Mouse (Mus musculus) myocyte (in vitro differentiated cells): ENCODE results near the gene Tmem30c. TPM values are rescaled to one million over a fixed set of nuclear protein-coding genes. Genes with fewer than 3 reads are reported as not detected.

ENCODE experiments used
- H3K27me3 ChIP-seq: one replicate; pipeline ENCODE4 v1.6.1; 2011; ENCODE audit not compliant: control insufficient read depth, insufficient read depth, insufficient read length
- H3K36me3 ChIP-seq: one replicate; pipeline ENCODE4 v1.6.1; 2011; ENCODE audit not compliant: control insufficient read depth, insufficient read depth
- H3K4me2 ChIP-seq: one replicate; pipeline ENCODE4 v1.6.1; 2011; ENCODE audit warnings: low read depth, control low read depth
- H3K4me3 ChIP-seq: one replicate; pipeline ENCODE4 v1.5.1; 2011; ENCODE audit warnings: mild to moderate bottlenecking, control low read depth, moderate library complexity
- H3K79me2 ChIP-seq: one replicate; pipeline ENCODE4 v1.6.1; 2011; ENCODE audit not compliant: control insufficient read depth, insufficient read depth
- H3ac ChIP-seq: one replicate; pipeline ENCODE4 v1.6.1; 2011; ENCODE audit not compliant: control insufficient read depth, insufficient read length
- CEBPB ChIP-seq: IDR thresholded peaks from 2 replicates; pipeline ENCODE4 v1.6.1; 2011; ENCODE audit warnings: mild to moderate bottlenecking, moderate library complexity; ENCODE audit not compliant: poor library complexity, insufficient read depth, severe bottlenecking
- E2F4 ChIP-seq: IDR thresholded peaks from one replicate; pipeline ENCODE4 v1.6.1; 2011; ENCODE audit warnings: mild to moderate bottlenecking, control low read depth, moderate library complexity; ENCODE audit not compliant: insufficient read depth
- MAX ChIP-seq: IDR thresholded peaks from one replicate; pipeline ENCODE4 v1.6.1; 2011; ENCODE audit warnings: low read depth, mild to moderate bottlenecking, control low read depth
- MYOD1 ChIP-seq, 3 experiments: IDR thresholded peaks; one replicate each; pipeline ENCODE4 v1.6.1; 2011; ENCODE audit warnings: control low read depth in 2 of 3, low read depth in 2 of 3, mild to moderate bottlenecking in 2 of 3, moderate library complexity in 1 of 3; ENCODE audit not compliant: insufficient read length in 2 of 3, control insufficient read depth in 1 of 3
- MYOG ChIP-seq, 3 experiments: IDR thresholded peaks; one replicate each; pipeline ENCODE4 v1.6.1; 2011; ENCODE audit warnings: control low read depth in 2 of 3, low read depth in 2 of 3, mild to moderate bottlenecking in 2 of 3; ENCODE audit not compliant: insufficient read length in 2 of 3, control insufficient read depth in 1 of 3, insufficient read depth in 1 of 3
- POLR2A ChIP-seq: IDR thresholded peaks from one replicate; pipeline ENCODE4 v1.6.1; 2011; ENCODE audit warnings: low read depth, mild to moderate bottlenecking, control low read depth, moderate library complexity; ENCODE audit not compliant: insufficient read length
- POLR2AphosphoS2 ChIP-seq: IDR thresholded peaks from one replicate; pipeline ENCODE4 v1.6.1; 2011; ENCODE audit warnings: low read depth, control low read depth; ENCODE audit not compliant: insufficient read length
- REST ChIP-seq: IDR thresholded peaks from one replicate; pipeline ENCODE4 v1.6.1; 2011; ENCODE audit warnings: mild to moderate bottlenecking, control low read depth, moderate library complexity; ENCODE audit not compliant: insufficient read depth, insufficient read length
- SRF ChIP-seq: IDR thresholded peaks from one replicate; pipeline ENCODE4 v1.6.1; 2011; ENCODE audit warnings: low read depth; ENCODE audit not compliant: control insufficient read depth, insufficient read length
- TCF12 ChIP-seq: IDR thresholded peaks from one replicate; pipeline ENCODE4 v1.6.1; 2011; ENCODE audit warnings: mild to moderate bottlenecking, control low read depth; ENCODE audit not compliant: poor library complexity, insufficient read depth, severe bottlenecking
- TCF3 ChIP-seq: IDR thresholded peaks from one replicate; pipeline ENCODE4 v1.6.1; 2011; ENCODE audit warnings: low read depth, control low read depth; ENCODE audit not compliant: insufficient read length
- USF1 ChIP-seq: IDR thresholded peaks from one replicate; pipeline ENCODE4 v1.6.1; 2011; ENCODE audit warnings: low read depth, mild to moderate bottlenecking, control low read depth, moderate library complexity
- polyA plus RNA-seq: library from polyadenylated mRNA; unstranded; fragments of >200 nt; fragmentation: generic; extraction: Trizol; gene quantifications from one replicate; pipeline ENCODE4 v1.2.1, GENCODE M21; 2012; ENCODE audit warnings: missing spikeins

Tmem30c gene
- polyA plus RNA-seq, 1 experiment, result not detected

DNA sequence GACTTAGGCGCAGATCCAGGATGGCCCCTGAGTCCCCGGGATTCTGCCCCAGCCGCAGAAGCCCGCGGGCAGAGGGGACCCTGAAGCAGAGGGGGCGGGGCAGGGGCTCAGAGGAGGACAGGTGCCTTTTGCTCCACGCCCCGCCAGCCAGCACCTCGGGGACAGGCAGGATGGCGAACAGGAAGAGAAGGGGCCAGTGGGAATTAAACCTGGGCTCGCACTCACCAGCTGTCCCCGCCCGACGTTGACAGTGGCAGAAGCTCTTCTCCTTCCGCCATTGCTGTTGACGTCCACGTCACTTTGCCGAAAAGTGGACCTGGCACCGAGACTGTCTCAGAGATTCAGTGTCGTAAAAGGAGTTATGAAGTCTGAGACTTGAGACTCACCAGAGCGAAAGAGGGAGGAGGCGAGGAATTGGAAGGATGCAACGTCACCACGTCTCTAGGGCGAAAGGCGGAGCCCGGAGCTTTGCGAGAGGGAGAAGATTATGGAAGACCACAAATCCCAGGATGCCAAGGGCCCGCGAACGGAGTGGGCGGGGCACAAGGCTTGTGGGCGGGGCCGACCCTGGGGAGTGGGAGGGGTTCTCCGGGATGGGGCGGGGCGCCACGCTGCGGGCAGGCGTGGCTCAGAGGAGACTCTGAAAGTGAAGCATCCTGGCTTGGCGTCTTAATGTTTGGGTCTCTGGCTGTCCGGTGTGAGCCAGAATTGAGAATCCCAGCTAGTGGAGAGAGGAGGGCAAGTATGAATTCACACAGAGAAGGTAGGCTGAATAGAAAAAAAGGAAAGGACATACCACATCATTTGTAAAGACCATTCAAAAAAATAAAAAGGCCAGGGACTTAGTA is 61.4 kb downstream of the Tmem30c start, which contains the start of gene Tbc1d23:
TSS of gene Tbc1d23 (minus strand) at position 416 of the 848 bp plus-strand sequence.
- H3K79me2 ChIP-seq, result peaks cover 32% of the 10 kb centered on the region
- peak; percentile 80 for TF ChIP-seq POLR2AphosphoS2
- no peak for TF ChIP-seq CEBPB
- peak; percentile 87 for TF ChIP-seq POLR2A
- TF ChIP-seq MYOD1 (IDR thresholded peaks at IDR 0.05; ENCODE audit: control insufficient read depth in 1 of 3, insufficient read length in 2 of 3, low read depth in 2 of 3), result peak in 1 of 3 experiments; percentile 40
- H3ac ChIP-seq, result no peak within 1 kb of the TSS

DNA sequence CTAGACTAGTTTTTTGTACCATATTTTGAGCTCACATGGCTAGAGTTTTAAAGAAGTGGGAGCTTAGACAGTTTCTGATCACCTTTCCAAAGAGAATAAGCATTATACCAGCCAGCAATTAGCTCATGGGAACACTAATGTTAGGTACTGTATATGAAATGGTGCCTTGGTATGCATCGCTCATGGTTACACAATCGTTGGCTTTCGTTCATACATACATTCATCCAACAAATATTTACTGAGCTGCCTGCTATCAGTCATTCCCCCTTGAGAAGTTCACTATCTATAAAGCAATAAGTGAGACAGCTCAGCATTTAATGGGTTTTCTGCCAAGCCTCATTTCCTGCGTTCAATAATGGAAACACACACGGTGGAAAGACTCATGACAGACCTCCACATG is 66.2 kb downstream of the Tmem30c start:
- Histone ChIP-seq H3K4me3 (no peak overlapping the region), H3K4me2 (no peak overlapping the region), H3K79me2 (peaks cover 52% of the 10 kb centered on the region), H3K36me3 (no peaks in the 10 kb centered on the region), H3K27me3 (no peaks in the 10 kb centered on the region), H3ac (no peak overlapping the region)
- TF ChIP-seq REST, result no peak
- no peak for TF ChIP-seq POLR2AphosphoS2
- TF ChIP-seq POLR2A, result no peak
- TF ChIP-seq E2F4, result no peak
- no peak for TF ChIP-seq CEBPB
- no peak for TF ChIP-seq USF1
- TF ChIP-seq TCF3, result no peak
- no peak for TF ChIP-seq MYOD1 (IDR thresholded peaks at IDR 0.05; ENCODE audit: control insufficient read depth in 1 of 3, insufficient read length in 2 of 3, low read depth in 2 of 3)
- no peak for TF ChIP-seq MAX
- no peak for TF ChIP-seq MYOG (IDR thresholded peaks at IDR 0.05; ENCODE audit: control insufficient read depth in 1 of 3, insufficient read depth in 1 of 3, insufficient read length in 2 of 3, low read depth in 2 of 3)
- no peak for TF ChIP-seq TCF12
- no peak for TF ChIP-seq SRF

More for the DNA sequence above, 61.4 kb downstream of the Tmem30c start, which contains the start of gene Tbc1d23:
- no peaks in the 10 kb centered on the region for H3K36me3 ChIP-seq
- peak within 1 kb of the TSS; percentile 76 for H3K4me3 ChIP-seq
- H3K4me2 ChIP-seq, result peak within 1 kb of the TSS; percentile 88
- no peaks in the 10 kb centered on the region for H3K27me3 ChIP-seq

DNA sequence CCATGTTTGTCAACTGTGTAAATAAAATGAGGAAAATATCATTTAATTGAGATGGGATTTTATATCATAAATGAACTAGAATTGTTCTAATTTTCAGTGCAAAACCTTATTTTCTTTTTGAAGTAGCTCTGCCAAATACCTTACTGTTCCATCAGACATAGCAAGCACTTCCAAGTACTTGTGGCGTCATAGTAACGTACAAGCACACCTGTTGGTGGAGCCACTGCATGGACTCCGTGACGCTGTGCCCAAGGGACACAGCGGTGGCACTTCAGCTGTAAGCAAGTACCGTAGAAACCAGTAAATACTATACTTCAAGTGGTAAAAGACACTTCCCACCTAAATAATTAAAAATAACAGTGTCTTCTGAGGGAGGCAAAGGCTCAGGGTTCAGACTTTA is 72.3 kb downstream of the Tmem30c start:
- no peak overlapping the region for H3K4me3 ChIP-seq
- H3K79me2 ChIP-seq, result peaks cover 22% of the 10 kb centered on the region
- peaks cover 3% of the 10 kb centered on the region for H3K36me3 ChIP-seq
- H3K4me2 ChIP-seq, result no peak overlapping the region
- H3ac ChIP-seq, result no peak overlapping the region
- TF ChIP-seq TCF12, result no peak
- TF ChIP-seq POLR2AphosphoS2, result no peak
- TF ChIP-seq MYOG (IDR thresholded peaks at IDR 0.05; ENCODE audit: control insufficient read depth in 1 of 3, insufficient read depth in 1 of 3, insufficient read length in 2 of 3, low read depth in 2 of 3), result no peak
- TF ChIP-seq E2F4, result no peak
- TF ChIP-seq USF1, result no peak
- TF ChIP-seq POLR2A, result no peak
- no peak for TF ChIP-seq MYOD1 (IDR thresholded peaks at IDR 0.05; ENCODE audit: control insufficient read depth in 1 of 3, insufficient read length in 2 of 3, low read depth in 2 of 3)
- no peak for TF ChIP-seq TCF3
- H3K27me3 ChIP-seq, result no peaks in the 10 kb centered on the region

Other genes with a start within 250 kb of the Tmem30c start
- not detected for gene Tmem45a2, start 221.5 kb downstream of the Tmem30c start, polyA plus RNA-seq
- gene Tomm70a, start 171.2 kb downstream of the Tmem30c start, polyA plus RNA-seq, result 20.6 TPM
- gene Nit2, start 125.5 kb downstream of the Tmem30c start, polyA plus RNA-seq, result 22.4 TPM
- 9.6 TPM for gene Tbc1d23, start 61.4 kb downstream of the Tmem30c start, polyA plus RNA-seq
- 12.1 TPM for gene Filip1l, start 60.2 kb upstream of the Tmem30c start, polyA plus RNA-seq